11 mouse cellular contexts compared by ENCODE assay signal in the genomic region with DNA sequence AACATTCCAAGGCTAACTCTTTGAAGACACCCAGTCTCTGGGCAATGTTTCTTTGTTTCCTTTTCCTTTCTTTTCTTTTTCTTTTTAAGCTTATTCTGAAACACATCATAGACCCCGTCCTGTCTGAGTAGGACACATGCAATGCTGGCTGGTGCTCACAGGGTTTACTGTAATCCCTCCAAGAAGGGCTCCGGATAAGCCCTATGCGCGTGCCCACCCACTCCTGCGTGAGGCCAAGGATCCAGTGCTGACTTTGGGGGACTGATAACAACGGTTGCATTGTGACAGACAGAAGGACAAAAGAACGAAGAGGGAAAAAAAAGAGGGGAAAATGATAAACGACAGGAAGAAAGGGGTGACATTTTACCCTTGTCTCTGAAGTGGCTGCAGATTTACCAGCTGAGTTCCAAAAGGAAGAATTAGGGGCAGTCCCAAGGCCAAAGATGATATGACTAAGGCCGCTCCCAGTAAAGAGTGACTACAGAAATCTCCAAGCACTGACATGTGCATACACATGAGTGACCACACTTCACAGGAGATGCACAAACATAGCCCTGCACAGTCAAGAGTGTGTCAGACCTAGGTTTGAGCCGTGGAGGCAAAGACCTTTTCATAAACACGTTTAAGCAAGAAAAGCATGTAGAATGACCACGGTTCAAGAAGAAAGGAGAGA.
DNase-seq lines count a peak whose midpoint lies in the region; ATAC-seq lines count a peak whose summit lies in the region.
"Had no signal": no experiment of that assay in that cellular context is flagged by ENCODE, and none has a peak within 500 bp of the region (broad histone marks: within the 10 kb centered on the region; RNA-seq: fewer than 3 reads in every experiment).

No protein-coding gene starts in this region.

- H3K27ac ChIP-seq in heart, embryonic 16.5 days (ENCODE audit: low read length) = peak overlapping the region; percentile 42; the same call in 1 of the 2 replicates
- 0 out of 2 replicates have a peak overlapping the region, but pooled peaks have one; percentile 2 for H3K27ac ChIP-seq in liver, embryonic 12.5 days
- H3K27ac ChIP-seq in midbrain, embryonic 16.5 days (ENCODE audit: low read length) = peak overlapping the region; percentile 63
- H3K27ac ChIP-seq: embryonic facial prominence, embryonic 15.5 days had no signal

- DNase-seq in adrenal gland, adult (ENCODE audit: inconsistent age in 2 of 2, low spot score in 1 of 2) = peak; percentile 65 to 86
- DNase-seq in adrenal gland, postnatal 25 days = no peak
- no peak for DNase-seq in heart, adult 18-20 months
- no peak for DNase-seq in frontal cortex, postnatal 10 days (ENCODE audit: low spot score in 2 of 2)
- no peak for DNase-seq in layer of hippocampus, postnatal 10 days (ENCODE audit: low spot score in 2 of 2)
- DNase-seq: cerebellum, adult 9-11 months; layer of hippocampus, adult 9-11 months had no signal

- no peak overlapping the region for H3K4me2 ChIP-seq in heart, embryonic 16.5 days (ENCODE audit: low read depth, low read length)
- H3K4me2 ChIP-seq in liver, embryonic 12.5 days = peak overlapping the region; percentile 14
- no peak overlapping the region for H3K4me2 ChIP-seq in midbrain, embryonic 16.5 days (ENCODE audit: low read length)
- H3K4me2 ChIP-seq: embryonic facial prominence, embryonic 15.5 days had no signal

- no peaks in the 10 kb centered on the region for H3K27me3 ChIP-seq in heart, embryonic 16.5 days (ENCODE audit: control insufficient read depth, insufficient read depth, low read length)
- no peaks in the 10 kb centered on the region for H3K27me3 ChIP-seq in liver, embryonic 12.5 days (replicated peaks)
- no peaks in the 10 kb centered on the region for H3K27me3 ChIP-seq in midbrain, embryonic 16.5 days (ENCODE audit: control insufficient read depth, insufficient read depth, low read depth, low read length)
- H3K27me3 ChIP-seq: embryonic facial prominence, embryonic 15.5 days had no signal

- no peak overlapping the region for H3K4me3 ChIP-seq in heart, embryonic 16.5 days (ENCODE audit: low read length)
- no peak overlapping the region for H3K4me3 ChIP-seq in liver, embryonic 12.5 days
- no peak overlapping the region for H3K4me3 ChIP-seq in midbrain, embryonic 16.5 days (ENCODE audit: low read depth, low read length)
- H3K4me3 ChIP-seq: embryonic facial prominence, embryonic 15.5 days had no signal

- no peak for ATAC-seq in heart, embryonic 16.5 days (replicated peaks; ENCODE audit: extremely low read depth, insufficient read depth, low FRiP score)
- peak; percentile 53 for ATAC-seq in liver, embryonic 12.5 days
- ATAC-seq in midbrain, embryonic 16.5 days = no peak

- H3K9ac ChIP-seq in heart, embryonic 16.5 days (ENCODE audit: low read length) = no peak overlapping the region
- H3K9ac ChIP-seq in liver, embryonic 12.5 days = 0 out of 2 replicates have a peak overlapping the region, but pooled peaks have one; percentile 17
- H3K9ac ChIP-seq in midbrain, embryonic 16.5 days (ENCODE audit: low read depth, low read length) = no peak overlapping the region
- H3K9ac ChIP-seq: embryonic facial prominence, embryonic 15.5 days had no signal

- WGBS in heart, embryonic 16.5 days = 47% methylated on average over 12 of the region's 12 CpGs
- 39% methylated on average over 12 of the region's 12 CpGs for WGBS in liver, embryonic 12.5 days (ENCODE audit: insufficient replicate concordance)
- WGBS in midbrain, embryonic 16.5 days = 42% methylated on average over 12 of the region's 12 CpGs

- H3K4me1 ChIP-seq in heart, embryonic 16.5 days (ENCODE audit: control insufficient read depth, insufficient read depth, low read length) = peaks cover 29% of the 10 kb centered on the region
- H3K4me1 ChIP-seq in liver, embryonic 12.5 days = peaks cover 71% of the 10 kb centered on the region
- H3K4me1 ChIP-seq in midbrain, embryonic 16.5 days (ENCODE audit: control insufficient read depth, insufficient read depth, low read length) = peaks cover 59% of the 10 kb centered on the region

- H3K36me3 ChIP-seq in heart, embryonic 16.5 days (ENCODE audit: control insufficient read depth, insufficient read depth) = no peaks in the 10 kb centered on the region
- no peaks in the 10 kb centered on the region for H3K36me3 ChIP-seq in liver, embryonic 12.5 days
- H3K36me3 ChIP-seq in midbrain, embryonic 16.5 days (ENCODE audit: control insufficient read depth, insufficient read depth, low read length) = no peaks in the 10 kb centered on the region
- H3K36me3 ChIP-seq: embryonic facial prominence, embryonic 15.5 days had no signal

- no peaks in the 10 kb centered on the region for H3K9me3 ChIP-seq in heart, embryonic 16.5 days (replicated peaks; ENCODE audit: control insufficient read depth, low read length)
- no peaks in the 10 kb centered on the region for H3K9me3 ChIP-seq in liver, embryonic 12.5 days (replicated peaks)
- no peaks in the 10 kb centered on the region for H3K9me3 ChIP-seq in midbrain, embryonic 16.5 days (replicated peaks; ENCODE audit: control insufficient read depth, low read length, poor library complexity, severe bottlenecking)
- H3K9me3 ChIP-seq: embryonic facial prominence, embryonic 15.5 days had no signal

Comparison
In these comparisons a context has a peak if more than half of its experiments do, and no peak if none do; other contexts are left out.
1. DNase-seq: peak in adrenal gland, adult (2 of 2); none in adrenal gland, postnatal 25 days (single experiment), heart, adult 18-20 months (0 of 2), frontal cortex, postnatal 10 days (0 of 2) and layer of hippocampus, postnatal 10 days (0 of 2).
2. H3K27ac ChIP-seq: peak in every context shown above with its lines; median percentile 63 in midbrain, embryonic 16.5 days; 42 in heart, embryonic 16.5 days; 2 in liver, embryonic 12.5 days.